35 mouse cellular contexts compared by ENCODE assay signal in genomic region chr12:37057411-37057810, GRCm38 (mm10). TPM values are rescaled to one million over a fixed set of nuclear protein-coding genes. Genes with fewer than 3 reads are reported as not detected.
"Had no signal": no experiment of that assay in that cellular context is flagged by ENCODE, and none has a peak within 500 bp of the region (broad histone marks: within the 10 kb centered on the region; RNA-seq: fewer than 3 reads in every experiment).

No protein-coding gene starts in this region.

- H3K4me2 ChIP-seq: heart, embryonic 11.5 days; heart, embryonic 13.5 days; heart, embryonic 15.5 days; hindbrain, embryonic 13.5 days; hindbrain, embryonic 15.5 days; kidney, embryonic 15.5 days; limb, embryonic 13.5 days; limb, embryonic 15.5 days; liver, embryonic 12.5 days had no signal

- H3K9ac ChIP-seq: heart, embryonic 13.5 days; heart, embryonic 15.5 days; hindbrain, embryonic 13.5 days; hindbrain, embryonic 15.5 days; kidney, embryonic 15.5 days; limb, embryonic 13.5 days; limb, embryonic 15.5 days; liver, embryonic 12.5 days; liver, embryonic 14.5 days had no signal

- H3K27me3 ChIP-seq: heart, embryonic 13.5 days; heart, embryonic 15.5 days; hindbrain, embryonic 13.5 days; hindbrain, embryonic 15.5 days; kidney, embryonic 15.5 days; limb, embryonic 13.5 days; limb, embryonic 15.5 days; liver, embryonic 12.5 days had no signal

- H3K27ac ChIP-seq: gastrocnemius, adult 2 months; heart, adult 2 months; heart, embryonic 13.5 days; heart, embryonic 15.5 days; hindbrain, embryonic 13.5 days; hindbrain, embryonic 15.5 days; hindbrain, postnatal 0 days; kidney, embryonic 15.5 days; kidney, postnatal 0 days; limb, embryonic 13.5 days; limb, embryonic 15.5 days; liver, embryonic 12.5 days; liver, embryonic 14.5 days had no signal

- DNase-seq: gastrocnemius, adult 2 months; gastrocnemius, postnatal 10 days; gastrocnemius, postnatal 36 days; heart, adult 11 months; heart, adult 2 months; heart, postnatal 14 days; heart, postnatal 36 days; kidney, adult 11 months; kidney, adult 2 months; kidney, adult 9 months; kidney, postnatal 14 days; kidney, postnatal 36 days; layer of hippocampus, adult 9-11 months; layer of hippocampus, postnatal 36 days; left cerebral cortex, postnatal 4 days had no signal

- H3K4me3 ChIP-seq: gastrocnemius, adult 2 months; heart, adult 2 months; heart, embryonic 13.5 days; heart, embryonic 15.5 days; hindbrain, embryonic 13.5 days; hindbrain, embryonic 15.5 days; kidney, embryonic 15.5 days; limb, embryonic 13.5 days; limb, embryonic 15.5 days; liver, embryonic 12.5 days had no signal

- H3K36me3 ChIP-seq: heart, embryonic 13.5 days; heart, embryonic 15.5 days; hindbrain, embryonic 13.5 days; hindbrain, embryonic 15.5 days; kidney, embryonic 15.5 days; limb, embryonic 13.5 days; limb, embryonic 15.5 days; liver, embryonic 12.5 days had no signal

- ATAC-seq: hindbrain, postnatal 0 days; intestine, embryonic 16.5 days; liver, embryonic 12.5 days had no signal

- H3K4me1 ChIP-seq: heart, embryonic 13.5 days; heart, embryonic 15.5 days; hindbrain, embryonic 13.5 days; hindbrain, embryonic 15.5 days; kidney, embryonic 15.5 days; limb, embryonic 13.5 days; limb, embryonic 15.5 days; liver, embryonic 12.5 days had no signal

- H3K9me3 ChIP-seq: heart, embryonic 13.5 days; heart, embryonic 15.5 days; hindbrain, embryonic 13.5 days; hindbrain, embryonic 15.5 days; kidney, embryonic 15.5 days; limb, embryonic 13.5 days; limb, embryonic 15.5 days; liver, embryonic 12.5 days had no signal

RNA-seq across cellular contexts. Expression of gene Meox2, which starts 50.9 kb away (rescaled TPM):
- total RNA-seq: hematopoietic stem cell, adult 5-6 weeks; layer of hippocampus, adult 18-20 months; layer of hippocampus, adult 8-10 months; layer of hippocampus, postnatal 14 days; layer of hippocampus, postnatal 36 days; left cerebral cortex, adult 18-20 months; left cerebral cortex, postnatal 10 days; left cerebral cortex, postnatal 4 days; liver, adult 2 months had no signal
